Mouse (Mus musculus) hindlimb bud, embryonic 11.5 days (tissue): ENCODE data around the gene Sele.

Experiments used
- DNase-seq: peaks from one replicate; pipeline ENCODE4 v3.0.0-alpha.2; 2012; ENCODE audit warnings: low read depth, low spot score; ENCODE audit errors: extremely low spot score

Sele gene

DNA sequence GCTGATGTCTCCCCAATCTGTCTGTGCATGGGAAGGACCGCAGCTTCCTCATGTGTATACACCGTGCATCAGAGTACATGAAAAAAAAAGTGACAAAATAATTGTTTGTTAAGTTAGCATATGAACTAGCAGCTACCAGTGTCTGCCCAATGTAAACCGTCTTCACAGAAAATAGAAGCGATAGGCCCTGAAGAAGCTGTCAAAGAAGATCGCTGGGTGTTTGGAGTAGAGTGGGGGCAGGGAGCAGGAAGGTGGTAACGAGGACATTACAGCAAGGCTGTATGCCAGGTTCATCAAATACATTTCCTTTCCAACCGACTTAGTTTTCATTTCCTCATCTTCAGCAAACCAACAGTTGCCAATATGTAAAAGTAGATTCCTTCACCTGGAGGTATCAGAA, 23.1 kb downstream of the Sele start:
- no peak for DNase-seq

DNA sequence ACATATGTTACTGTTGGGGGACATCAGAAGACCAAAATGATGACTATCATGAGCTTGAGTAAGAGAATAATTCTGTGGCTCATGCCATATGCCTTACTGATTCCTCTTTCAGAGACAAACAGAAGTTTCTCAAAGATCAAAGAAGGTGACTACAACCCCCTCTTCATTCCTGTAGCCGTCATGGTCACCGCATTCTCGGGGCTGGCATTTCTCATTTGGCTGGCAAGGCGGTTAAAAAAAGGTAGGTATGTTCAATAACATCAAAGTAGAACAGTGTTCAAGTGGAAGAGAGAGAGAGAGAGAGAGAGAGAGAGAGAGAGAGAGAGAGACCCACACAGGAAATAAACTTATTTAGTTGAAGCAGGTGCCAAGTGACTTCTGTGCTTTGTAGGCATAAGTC, 24.0 kb downstream of the Sele start:
- DNase-seq = no peak

DNA sequence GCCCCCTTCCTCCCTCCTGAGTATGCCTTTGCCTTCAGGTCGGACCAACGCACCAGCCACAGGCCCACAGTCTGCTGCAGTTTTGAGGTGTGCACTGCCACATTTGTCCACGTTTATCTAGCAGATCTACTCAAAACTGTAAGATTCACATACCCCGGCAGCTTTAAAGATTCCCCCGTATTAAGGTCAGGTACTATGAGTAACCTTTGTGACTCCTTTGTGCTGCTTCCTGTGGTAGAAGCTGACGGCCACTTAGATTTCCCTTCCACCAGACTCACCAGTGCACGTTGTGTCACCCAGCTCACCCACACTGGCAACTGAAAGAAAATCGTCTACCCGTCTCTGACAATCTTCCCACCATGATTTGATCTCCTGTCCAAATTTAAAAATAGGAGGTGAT, 25.1 kb downstream of the Sele start:
- DNase-seq = no peak

DNA sequence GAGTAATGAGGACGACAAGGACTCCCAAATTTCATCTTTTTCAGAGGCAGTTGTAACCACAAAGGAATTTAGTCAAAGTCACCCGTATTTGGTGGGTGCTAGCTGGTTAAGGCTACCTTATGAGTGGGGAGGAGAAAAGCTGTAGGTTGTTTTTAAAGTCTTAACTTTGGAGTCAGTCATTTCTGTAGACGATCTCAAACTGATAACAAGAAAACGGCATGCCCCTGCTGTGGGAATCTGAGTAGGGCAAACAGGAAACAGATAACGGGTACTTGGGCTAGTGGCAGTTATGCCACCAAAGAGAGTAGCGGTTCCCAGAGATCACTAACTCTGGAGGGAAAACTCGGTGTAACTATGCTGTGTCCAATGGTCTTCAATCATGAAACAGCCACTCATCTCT, 25.8 kb downstream of the Sele start:
- DNase-seq = no peak

DNA sequence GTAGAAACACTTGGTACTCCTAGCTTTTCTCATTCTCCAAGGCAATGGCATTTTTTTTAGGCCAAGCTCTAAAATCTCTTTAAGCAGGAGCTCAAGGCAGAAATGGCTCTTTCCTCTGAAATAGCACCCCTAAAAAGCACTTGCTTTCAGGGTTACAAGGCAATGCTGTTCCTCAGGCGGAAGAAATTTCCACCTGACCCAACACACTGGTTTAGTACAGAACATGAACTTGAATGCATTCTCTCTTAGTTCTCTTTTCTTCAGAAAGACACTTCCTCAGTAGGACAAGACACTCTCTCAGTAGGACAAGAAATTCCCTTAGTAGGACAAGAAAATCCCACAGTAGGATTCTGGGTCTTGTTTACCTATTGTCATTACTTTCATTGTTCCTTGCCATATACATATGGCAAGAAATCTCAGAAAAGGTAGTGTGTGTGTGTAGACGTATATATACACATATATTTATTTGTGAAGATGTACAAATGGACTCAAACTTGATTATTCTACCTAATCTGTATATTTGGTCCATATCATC, 26.6 kb downstream of the Sele start:
- DNase-seq = no peak

DNA sequence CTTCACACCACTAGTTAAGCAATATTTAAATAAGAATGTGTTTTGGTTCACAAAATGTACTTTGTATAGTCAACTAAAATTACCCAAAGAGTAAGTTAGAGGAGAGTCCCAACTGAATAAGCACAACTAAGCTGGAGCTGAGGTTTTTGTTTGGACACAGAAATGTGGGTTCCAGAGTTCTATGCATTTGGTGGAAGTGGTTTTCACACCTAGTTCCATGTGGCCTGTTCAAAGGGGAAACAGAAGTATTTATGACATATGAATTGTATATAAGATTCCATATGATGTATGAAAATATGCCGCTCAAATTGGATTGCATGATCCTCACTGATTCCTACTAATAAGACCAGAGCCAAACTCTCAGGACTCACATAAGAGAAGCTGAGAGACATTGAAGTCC, 27.4 kb downstream of the Sele start:
- DNase-seq = no peak

DNA sequence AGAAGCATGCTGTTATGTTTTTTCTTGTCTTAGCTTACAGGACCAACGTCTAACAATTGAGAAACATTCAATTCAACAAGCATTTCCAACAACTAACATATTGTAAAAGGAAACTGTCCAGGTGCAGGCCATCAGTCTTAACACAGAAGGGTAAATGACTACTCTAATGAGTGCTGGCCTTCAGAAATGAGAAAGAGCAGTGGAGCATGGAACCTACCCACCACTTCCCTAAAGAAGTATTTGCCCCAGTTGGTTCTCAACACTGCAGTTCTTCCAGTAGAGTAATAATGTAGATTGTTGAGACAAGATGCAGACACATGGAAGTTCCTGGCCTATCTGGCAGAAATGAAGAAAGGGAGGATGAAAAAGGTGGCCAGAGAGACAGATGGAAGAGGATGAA, 28.4 kb downstream of the Sele start:
- DNase-seq = no peak

DNA sequence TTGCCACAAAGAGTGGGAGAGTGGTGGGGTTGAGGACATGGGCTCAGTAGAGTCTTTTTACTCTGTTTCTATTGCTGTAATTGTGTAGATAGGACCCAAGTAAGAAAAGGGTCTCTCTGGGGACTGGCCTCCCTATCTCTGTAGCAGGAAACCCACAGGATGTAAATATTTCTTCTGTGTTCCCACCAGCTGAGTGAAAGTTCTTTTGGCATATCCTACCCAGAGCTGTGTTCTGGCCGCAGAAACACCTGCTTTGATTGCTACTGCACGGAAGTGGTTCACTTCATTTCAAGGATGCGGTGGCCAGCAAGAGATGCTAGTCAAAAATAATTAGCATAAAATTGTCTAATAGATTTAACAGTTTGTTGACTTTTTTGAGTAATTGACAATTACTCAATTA, 29.0 kb downstream of the Sele start:
- no peak for DNase-seq

DNA sequence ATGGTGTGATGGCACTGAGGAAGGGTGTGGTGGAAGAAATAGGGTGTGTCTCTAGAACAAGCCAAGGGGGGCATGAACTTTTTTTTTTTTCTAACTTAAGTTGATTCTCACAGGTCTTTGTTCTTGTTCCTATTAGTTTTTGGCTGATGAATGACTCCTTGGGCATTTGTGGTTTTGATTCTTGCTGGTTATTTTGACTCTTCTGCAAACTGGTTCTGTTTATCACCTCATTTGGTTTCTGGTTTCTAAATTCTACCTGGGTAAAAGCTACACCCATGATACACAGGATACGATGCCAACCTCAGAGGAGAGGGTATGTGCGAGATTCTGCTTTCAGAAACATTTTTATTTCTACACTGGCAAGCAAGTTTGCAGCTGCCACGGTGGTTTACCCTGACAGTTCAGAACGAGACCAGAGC, 30.3 kb downstream of the Sele start:
- DNase-seq = no peak

DNA sequence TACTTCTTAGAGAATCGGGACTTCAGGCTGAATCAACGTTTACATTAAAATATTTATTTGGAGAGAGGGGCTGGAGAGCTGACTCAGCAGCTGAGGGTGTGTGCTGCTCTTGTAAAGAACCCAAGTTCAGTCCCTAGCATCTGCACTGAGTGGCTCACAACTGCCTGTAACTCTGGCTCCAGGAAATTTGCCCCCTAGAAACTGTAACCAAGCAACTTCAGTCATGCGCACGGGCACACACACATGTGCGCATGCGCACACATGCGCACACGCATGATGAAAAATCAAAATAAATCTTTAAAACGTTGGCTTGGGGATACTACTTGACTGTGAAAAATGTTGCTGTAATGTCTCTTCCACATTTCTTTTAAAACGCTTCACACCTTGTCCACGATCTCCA, 31.1 kb downstream of the Sele start:
- DNase-seq = no peak

DNA sequence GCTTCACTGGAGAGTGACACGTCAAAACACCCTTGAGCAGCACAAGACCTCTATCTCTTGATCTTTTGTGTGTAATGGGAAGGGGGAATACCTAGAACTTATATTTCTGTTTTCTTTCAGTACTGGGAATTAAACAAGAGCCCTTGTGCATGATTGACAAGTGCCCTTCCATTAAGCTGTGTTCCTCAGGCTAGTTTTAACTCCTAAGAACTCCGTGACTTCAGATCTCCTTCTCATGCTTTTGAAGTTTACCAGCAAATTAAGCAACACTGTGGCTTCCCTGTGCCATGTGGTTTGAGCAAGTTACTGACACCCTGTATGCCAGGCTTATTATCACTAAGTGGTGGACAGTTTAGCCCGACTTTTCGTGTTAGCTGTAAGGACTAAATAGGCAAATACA, 35.0 kb downstream of the Sele start:
- DNase-seq = no peak

DNA sequence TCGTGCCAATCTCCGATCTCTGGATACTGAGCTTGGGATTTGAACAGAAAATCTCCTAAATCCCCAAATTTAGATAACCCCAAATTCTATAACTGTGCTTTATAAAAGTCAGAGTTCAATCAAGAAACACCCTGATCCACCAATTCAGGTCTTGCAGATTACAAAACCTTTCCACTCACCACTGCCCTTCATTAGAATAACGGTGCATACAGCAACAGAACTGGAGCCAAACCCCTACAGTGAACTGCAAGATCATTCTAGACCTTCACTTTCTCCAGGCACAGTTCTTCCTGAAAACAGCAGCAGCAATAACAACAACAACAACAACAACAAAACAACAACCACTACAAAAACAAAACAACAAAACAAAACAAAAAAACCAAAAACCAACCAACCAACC, 38.8 kb downstream of the Sele start:
- DNase-seq = no peak

DNA sequence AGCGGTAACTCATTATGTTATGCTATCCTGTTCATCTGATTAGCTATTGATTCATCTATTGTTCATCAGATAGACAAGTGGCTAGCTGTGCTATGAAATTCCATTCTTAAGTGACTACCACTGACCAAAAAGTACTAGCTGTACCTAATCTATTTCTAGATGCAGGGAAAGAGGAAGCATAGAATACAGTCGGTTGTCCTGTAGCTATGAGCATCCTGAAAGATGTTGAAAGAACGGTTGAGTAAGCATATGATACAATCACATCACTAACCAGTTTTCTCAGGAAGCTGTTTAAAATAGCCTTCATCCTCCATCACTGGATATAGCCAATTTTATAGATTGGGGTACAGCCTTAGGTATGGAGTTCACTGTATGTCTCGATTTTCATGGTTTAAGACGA, 39.8 kb downstream of the Sele start:
- no peak for DNase-seq

DNA sequence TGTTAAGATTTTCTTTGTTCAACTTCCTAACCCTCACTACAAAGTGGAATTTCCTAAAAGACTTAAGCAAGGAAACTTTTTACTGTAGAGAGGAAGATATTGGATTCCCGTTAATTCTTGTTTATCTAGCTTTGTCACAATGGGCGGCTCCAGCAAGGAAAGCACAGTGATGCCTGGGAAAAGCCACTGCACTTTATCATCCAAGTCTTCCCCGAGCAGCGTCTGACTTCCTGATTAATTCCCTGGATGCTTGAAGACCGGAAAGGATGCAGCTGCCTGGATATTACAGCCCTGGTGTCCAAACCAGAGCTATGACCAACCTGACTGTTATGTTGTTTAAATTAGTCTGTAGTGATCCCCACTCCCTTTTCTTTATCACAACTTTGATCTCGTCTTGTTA, 48.7 kb downstream of the Sele start:
- no peak for DNase-seq

DNA sequence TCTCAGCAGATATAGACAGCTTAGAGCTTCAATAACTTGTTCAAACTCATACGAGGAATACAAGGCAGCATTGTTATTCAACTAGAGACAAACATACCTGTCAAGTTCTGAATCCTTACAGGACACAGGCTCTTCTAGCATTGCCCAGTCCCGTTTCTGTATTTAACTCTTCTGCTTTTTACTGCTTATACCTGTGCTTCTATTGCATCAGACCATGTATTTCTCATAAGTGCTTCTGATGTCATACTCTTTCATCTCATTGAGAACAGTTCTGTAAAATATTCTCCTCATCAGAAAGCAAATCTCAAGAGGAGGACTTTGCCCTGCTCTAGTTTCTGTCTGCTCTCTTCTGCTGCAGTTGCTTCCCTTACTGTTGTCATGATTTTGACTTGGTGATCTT, 49.9 kb downstream of the Sele start:
- no peak for DNase-seq

DNA sequence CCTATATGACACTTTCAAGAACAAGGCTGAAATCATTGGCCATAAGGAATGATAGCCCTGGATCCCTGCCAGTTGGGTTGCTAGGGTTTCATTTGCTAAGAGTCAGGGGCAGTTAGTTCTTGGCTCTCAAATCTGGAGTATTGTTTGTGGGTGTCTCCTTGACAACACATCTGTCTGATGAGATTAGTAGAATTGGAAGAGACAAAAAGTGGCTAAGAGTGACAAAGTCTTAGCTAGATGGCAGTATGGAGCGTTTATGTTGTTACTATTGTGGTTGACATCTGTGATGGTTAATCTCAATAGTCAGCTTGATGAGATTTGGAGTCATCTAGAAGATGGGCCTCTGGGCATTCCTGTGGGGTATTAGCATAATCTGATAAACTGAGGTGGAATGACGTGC, 50.3 kb downstream of the Sele start:
- DNase-seq = no peak
